Mouse (Mus musculus): ENCODE measurements around the gene Ism2.

DNA sequence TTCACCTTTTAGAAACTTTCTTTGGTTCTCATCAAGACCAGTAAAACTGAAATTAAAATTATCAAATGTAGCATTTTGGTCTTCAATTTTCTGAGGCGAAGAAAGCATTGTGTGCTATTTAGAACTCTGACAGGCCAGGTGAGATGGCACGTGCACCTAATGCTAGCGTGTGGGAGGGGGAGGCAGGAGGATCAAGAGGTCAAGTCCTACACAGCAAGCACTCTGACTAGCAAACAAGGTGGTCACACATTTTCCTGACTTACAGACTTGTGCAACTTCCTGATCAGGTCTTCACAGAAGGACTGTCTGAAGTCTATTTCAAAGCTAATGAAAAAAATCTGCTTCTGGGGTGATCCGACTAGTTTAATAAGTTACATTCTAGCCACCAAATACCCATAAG, 38.6 kb upstream of the Ism2 start:
- TF ChIP-seq CTCF (IDR thresholded peaks at IDR 0.05; ENCODE audit: borderline replicate concordance, insufficient read depth, low read length) (no peak), POLR2A (IDR thresholded peaks at IDR 0.05; ENCODE audit: low read depth, low read length) (no peak)
